Mouse (Mus musculus): ENCODE data around the gene Bloc1s6.

The Bloc1s6 gene

DNA sequence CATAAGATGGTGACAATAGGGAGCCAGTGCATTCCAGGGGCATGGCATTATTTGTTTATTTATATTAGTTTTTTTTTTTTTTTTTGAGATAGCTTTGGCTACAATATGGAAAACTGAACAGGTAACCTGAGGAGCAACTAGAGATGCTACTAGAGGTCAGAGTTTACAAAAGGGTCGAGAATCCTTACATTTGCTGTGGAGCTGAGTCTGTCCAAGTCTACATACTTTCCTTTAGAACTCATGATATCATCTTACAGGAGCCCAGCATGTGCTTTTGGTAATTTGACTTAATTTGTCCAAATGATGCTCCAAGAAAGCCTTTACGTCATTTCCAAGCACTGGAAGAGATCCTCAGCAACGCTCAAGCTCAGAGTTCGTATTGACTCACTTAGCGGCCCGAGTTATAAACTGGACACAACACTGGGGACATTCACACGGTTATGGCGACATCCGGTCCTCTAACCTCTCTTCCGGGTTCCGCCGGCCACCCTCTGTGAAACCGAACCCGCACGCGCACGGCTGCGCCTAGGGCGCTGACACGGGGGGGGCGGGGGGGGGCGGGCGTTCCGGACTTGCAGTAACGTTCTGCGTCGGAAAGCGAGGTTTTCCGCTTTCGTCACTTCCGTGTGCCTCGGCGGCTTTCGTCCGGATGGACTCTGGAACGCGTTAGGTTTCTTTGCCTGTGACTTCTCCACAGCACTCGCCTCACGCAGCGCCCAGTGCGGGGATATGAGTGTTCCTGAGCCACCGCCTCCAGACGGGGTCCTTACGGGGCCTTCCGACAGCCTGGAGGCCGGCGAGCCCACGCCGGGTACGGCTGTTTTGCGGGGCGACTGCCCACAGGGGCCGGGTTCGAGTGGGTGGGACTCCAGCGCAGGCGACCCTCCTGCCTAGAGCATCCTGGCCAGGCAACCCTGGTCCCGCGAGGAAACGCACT lies at the start of gene Bloc1s6:
TSS of gene Bloc1s6 (plus strand) at position 610 of the 937 bp plus-strand sequence.
- DNase-seq (ENCODE audit: low spot score in 2 of 2): peak; percentile 91 to 93

- DNase-seq (ENCODE audit: low spot score in 2 of 2): no peak
Measured at GRCm38 (mm10) chr2:122697526-122697925, 40.8 kb upstream of the Bloc1s6 start.

GRCm38 (mm10) chr2:122701012-122701411 lies 37.3 kb upstream of the Bloc1s6 start:
- no peak for DNase-seq (ENCODE audit: low spot score in 2 of 2)

- DNase-seq (ENCODE audit: low spot score in 2 of 2): no peak
Measured at GRCm38 (mm10) chr2:122701871-122702180, 36.5 kb upstream of the Bloc1s6 start.

DNA sequence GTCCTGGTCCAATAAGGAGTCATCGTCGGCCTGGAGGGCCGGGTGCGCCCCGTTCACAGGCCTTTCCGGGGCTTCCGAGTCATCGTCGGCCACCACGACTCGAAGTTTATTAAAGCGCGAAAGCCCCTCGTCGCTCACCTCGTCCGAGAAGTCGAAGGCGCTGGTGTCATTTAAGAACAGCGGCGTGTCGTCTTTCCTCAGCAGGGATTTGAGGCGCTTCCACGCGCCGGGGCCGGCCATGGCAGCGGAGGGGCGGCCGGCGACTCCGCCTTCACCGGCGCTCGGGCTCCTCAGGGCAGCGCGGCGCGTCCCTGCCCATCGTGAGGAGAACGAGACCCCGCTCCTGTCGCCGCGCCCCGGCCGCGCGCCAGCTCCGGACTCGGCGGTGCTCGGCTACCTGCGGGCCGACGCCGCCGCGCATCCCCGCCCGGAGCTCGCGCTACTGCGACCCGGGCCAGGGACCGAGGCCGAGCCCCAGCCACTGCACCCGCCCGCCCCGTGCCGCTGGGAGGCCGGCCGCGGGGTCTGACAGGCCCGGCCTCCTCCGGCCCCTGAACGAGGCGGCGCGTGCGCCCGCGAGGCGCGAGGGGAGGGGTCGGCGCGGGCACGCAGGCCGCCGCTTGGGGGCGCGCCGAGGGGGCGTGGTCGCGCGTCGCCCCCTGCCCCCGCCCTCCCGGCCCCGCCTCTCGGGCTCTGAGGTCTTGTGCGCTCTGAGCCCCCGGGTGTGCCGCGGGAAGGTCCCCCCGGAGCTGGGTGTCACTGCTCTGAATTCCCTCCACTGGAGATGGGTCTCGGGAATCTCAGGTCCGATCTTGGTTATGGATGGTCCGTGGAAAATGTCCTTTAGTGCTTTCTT lies 35.9 kb upstream of the Bloc1s6 start, which contains the start of gene Slc30a4:
TSS of gene Slc30a4 (minus strand) at position 483 of the 856 bp plus-strand sequence.
- peak; percentile 28 to 49 for DNase-seq (ENCODE audit: low spot score in 2 of 2)

GRCm38 (mm10) chr2:122704572-122704971 lies 33.7 kb upstream of the Bloc1s6 start:
- DNase-seq (ENCODE audit: low spot score in 2 of 2): no peak

DNA sequence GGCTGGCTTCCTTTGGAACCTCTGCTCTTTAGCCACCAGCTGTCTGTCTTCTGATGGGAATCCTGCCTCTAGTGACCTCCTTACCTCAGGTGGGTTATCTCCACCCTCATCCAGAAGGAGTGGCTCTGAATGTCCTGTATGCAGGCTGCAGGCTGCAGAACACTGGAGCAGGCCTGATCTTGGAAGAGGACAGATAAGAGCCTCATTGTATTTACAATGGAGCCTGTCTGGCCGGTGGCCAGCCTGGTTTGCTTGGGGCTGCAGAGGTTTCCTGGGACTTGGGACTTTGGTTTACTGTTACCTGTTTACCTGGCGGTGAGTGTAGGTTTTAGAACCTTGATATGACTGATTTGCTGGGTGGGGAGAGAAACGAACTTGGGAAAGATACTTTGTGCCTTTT lies 30.2 kb upstream of the Bloc1s6 start:
- DNase-seq (ENCODE audit: low spot score in 2 of 2): no peak

- no peak for DNase-seq (ENCODE audit: low spot score in 2 of 2)
Measured at GRCm38 (mm10) chr2:122709156-122709555, 29.1 kb upstream of the Bloc1s6 start.

GRCm38 (mm10) chr2:122711911-122712310 lies 26.4 kb upstream of the Bloc1s6 start:
- no peak for DNase-seq (ENCODE audit: low spot score in 2 of 2)

- DNase-seq (ENCODE audit: low spot score in 2 of 2): no peak
Measured at GRCm38 (mm10) chr2:122712848-122713247, 25.5 kb upstream of the Bloc1s6 start.

GRCm38 (mm10) chr2:122715148-122715692 lies 23.1 kb upstream of the Bloc1s6 start:
- no peak for DNase-seq (ENCODE audit: low spot score in 2 of 2)

- no peak for DNase-seq (ENCODE audit: low spot score in 2 of 2)
Measured at GRCm38 (mm10) chr2:122716301-122716842, 21.9 kb upstream of the Bloc1s6 start.

GRCm38 (mm10) chr2:122719232-122719631 lies 19.1 kb upstream of the Bloc1s6 start:
- DNase-seq (ENCODE audit: low spot score in 2 of 2): no peak

GRCm38 (mm10) chr2:122720564-122720963 lies 17.7 kb upstream of the Bloc1s6 start:
- no peak for DNase-seq (ENCODE audit: low spot score in 2 of 2)

DNA sequence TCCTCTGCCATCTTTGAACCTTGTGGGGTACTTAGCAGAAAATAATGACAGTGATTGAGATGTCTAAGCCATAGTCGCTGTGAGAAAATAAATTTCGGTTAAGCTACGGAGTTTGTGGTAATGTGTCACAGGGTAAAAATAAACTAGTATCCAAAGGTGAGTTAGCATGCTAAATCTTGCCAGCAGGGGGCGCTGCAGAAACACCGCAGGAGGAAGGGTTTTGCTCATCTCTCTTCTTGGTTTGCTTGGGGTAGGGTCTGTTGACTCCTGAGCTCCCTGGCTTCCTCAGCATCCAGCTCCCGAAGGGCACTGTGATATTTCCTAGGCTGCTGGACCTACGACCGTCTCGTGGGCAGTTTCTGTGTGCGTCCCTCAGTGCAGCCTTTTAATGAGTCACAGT lies 12.7 kb upstream of the Bloc1s6 start:
- no peak for DNase-seq (ENCODE audit: low spot score in 2 of 2)

DNA sequence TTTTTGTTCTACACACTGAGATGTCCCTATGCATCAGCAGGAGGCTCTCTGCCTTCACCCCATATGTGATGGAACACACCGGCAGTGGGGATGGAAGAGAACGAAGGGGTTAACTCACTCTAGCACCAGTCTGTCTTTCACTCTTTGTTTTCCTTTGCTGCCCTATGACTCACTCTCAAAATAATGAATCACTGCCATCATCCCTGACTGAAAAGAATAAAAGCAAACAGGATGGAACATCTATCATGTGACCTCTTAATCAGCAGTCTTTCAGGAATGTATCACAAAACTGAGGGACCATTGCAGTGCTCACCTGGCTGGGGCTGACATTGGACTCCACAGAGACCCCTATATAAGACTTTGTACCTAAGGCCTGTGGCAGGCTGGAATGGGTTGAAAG lies 6.8 kb upstream of the Bloc1s6 start:
- DNase-seq (ENCODE audit: low spot score in 2 of 2): no peak

DNA sequence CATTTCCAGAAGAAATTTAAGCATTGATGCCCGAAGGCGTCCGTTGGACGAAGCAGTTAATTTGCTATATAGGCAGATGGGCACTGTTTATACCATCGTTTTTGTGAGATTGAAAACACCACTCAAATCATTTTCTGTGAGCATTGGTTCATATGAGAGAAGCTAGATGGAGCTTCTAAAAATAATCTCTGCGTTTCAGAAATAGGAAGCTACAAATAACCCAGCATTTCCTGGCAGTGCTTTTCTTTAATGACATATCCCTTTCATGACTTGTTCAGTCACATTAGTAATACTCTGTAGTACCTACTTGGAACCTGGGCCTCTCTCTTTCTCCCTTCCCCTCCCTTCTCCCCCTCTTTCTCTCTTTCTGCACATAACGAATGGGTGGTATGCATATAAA lies 720 bp downstream of the Bloc1s6 start:
- no peak for DNase-seq (ENCODE audit: low spot score in 2 of 2)

- no peak for DNase-seq (ENCODE audit: low spot score in 2 of 2)
Measured at GRCm38 (mm10) chr2:122746461-122746860, 8.2 kb downstream of the Bloc1s6 start.

DNA sequence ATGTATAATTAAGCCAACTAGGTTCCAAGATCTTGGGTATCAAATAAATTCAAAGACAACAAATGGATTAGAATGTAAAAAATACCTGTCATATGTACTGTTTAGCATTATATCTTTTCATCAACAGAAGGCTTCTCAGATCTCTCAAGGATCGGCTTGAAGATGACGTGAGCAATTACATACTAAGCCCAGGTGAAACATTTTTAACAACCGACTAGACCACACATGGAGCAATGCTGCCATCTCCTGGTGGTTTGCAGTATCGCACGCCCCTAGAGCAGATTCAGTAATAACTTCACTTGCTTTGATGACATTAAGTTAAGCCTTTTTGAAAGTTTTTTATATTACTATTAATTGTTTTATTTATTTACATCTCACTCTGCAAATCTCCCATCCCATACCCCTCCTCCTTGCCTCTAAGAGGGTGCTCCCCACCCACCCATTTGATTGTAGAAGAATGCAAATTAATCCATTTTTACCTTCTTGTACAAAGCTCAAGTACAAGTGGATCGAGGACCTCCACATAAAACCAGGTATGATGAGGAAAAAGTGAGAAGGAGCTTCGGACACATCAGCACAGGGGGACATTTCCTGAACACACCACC lies 15.5 kb downstream of the Bloc1s6 start:
- DNase-seq (ENCODE audit: low spot score in 2 of 2): peak; percentile 31 to 36

- DNase-seq (ENCODE audit: low spot score in 2 of 2): no peak
Measured at GRCm38 (mm10) chr2:122759791-122760190, 21.5 kb downstream of the Bloc1s6 start.

GRCm38 (mm10) chr2:122762991-122763390 lies 24.7 kb downstream of the Bloc1s6 start:
- DNase-seq (ENCODE audit: low spot score in 2 of 2): no peak

GRCm38 (mm10) chr2:122764526-122764925 lies 26.2 kb downstream of the Bloc1s6 start:
- DNase-seq (ENCODE audit: low spot score in 2 of 2): no peak

Data from right cerebral cortex, postnatal 36 days (tissue).